Mouse (Mus musculus): ENCODE results near the gene Slfn5. TPM values are rescaled to one million over a fixed set of nuclear protein-coding genes. Genes with fewer than 3 reads are reported as not detected.
A peak's percentile ranks its signal among the peaks of the same experiment; 100 is the strongest.
"Not testable (repeated sequence)": the region's sequence is repeated elsewhere in the genome, so short reads cannot be mapped to it uniquely, and the experiment has no call there.

Gene Slfn5
- polyA plus RNA-seq, 1 experiment from 2014 or later, result 0.86 TPM

DNA sequence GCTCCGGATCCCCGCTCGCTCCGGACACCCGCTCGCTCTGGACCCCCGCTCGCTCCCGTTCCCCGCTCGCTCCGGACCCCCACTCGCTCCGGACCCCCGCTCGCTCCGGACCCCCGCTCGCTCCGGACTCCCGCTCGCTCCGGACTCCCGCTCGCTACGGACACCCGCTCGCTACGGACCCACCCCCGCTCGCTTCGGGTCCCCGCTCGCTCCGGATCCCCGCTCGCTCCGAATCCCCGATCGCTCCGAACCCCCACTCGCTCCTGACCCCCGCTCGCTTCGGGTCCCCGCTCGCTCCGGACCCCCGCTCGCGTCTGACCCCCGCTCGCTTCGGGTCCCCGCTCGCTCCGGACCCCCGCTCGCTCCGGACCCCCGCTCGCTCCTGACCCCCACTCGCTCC lies 20.0 kb upstream of the Slfn5 start:
- not testable (repeated sequence) for H3K27ac ChIP-seq (ENCODE audit: low read depth, low read length); ATAC-seq (ENCODE audit: insufficient read depth, low FRiP score, low TSS enrichment); H3K9me3 ChIP-seq (ENCODE audit: control insufficient read depth, low read length); H3K4me1 ChIP-seq (ENCODE audit: control insufficient read depth, insufficient read depth, low read length); H3K36me3 ChIP-seq (ENCODE audit: control insufficient read depth, insufficient read depth, low read length); DNase-seq (ENCODE audit: low spot score)
- 0 out of 2 replicates have a peak overlapping the region, but pooled peaks have one; percentile 6 for H3K9ac ChIP-seq (ENCODE audit: low read length)
- peak overlapping the region; percentile 94 for H3K4me2 ChIP-seq (ENCODE audit: low read depth)
- under 1% methylated on average over 33 of the region's 63 CpGs for WGBS
- H3K27me3 ChIP-seq (ENCODE audit: control insufficient read depth, insufficient read depth, low read length), result peaks cover 53% of the 10 kb centered on the region
- peak overlapping the region; percentile 46 for H3K4me3 ChIP-seq (ENCODE audit: low read depth, low read length)

DNA sequence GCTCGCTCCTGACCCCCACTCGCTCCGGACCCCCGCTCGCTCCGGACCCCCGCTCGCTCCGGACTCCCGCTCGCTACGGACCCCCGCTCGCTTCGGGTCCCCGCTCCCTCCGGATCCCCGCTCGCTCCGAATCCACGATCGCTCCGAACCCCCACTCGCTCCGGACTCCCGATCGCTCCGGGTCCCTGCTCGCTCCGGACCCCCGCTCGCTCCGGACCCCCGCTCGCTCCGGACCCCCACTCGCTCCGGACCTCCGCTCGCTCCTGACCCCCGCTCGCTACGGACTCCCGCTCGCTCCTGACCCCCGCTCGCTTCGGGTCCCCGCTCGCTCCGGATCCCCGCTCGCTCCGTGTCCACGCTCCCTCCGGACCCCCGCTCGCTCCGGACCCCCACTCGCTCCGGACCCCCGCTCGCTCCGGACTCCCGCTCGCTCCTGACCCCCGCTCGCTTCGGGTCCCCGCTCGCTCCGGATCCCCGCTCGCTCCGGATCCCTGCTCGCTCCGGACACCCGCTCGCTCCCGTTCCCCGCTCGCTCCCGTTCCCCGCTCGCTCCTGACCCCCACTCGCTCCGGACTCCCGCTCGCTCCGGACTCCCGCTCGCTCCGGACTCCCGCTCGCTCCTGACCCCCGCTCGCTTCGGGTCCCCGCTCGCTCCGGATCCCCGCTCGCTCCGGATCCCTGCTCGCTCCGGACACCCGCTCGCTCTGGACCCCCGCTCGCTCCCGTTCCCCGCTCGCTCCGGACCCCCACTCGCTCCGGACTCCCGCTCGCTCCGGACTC lies 19.3 kb upstream of the Slfn5 start:
- H3K27me3 ChIP-seq (ENCODE audit: control insufficient read depth, insufficient read depth, low read length), result peaks cover 57% of the 10 kb centered on the region
- not testable (repeated sequence) for H3K4me1 ChIP-seq (ENCODE audit: control insufficient read depth, insufficient read depth, low read length); H3K9me3 ChIP-seq (ENCODE audit: control insufficient read depth, low read length); H3K27ac ChIP-seq (ENCODE audit: low read depth, low read length); DNase-seq (ENCODE audit: low spot score); H3K36me3 ChIP-seq (ENCODE audit: control insufficient read depth, insufficient read depth, low read length); ATAC-seq (ENCODE audit: insufficient read depth, low FRiP score, low TSS enrichment)
- H3K4me3 ChIP-seq (ENCODE audit: low read depth, low read length), result peak overlapping the region; percentile 46
- WGBS, result 0% methylated on average over 59 of the region's 119 CpGs
- H3K4me2 ChIP-seq (ENCODE audit: low read depth), result peak overlapping the region; percentile 94
- 0 out of 2 replicates have a peak overlapping the region, but pooled peaks have one; percentile 6 for H3K9ac ChIP-seq (ENCODE audit: low read length)

DNA sequence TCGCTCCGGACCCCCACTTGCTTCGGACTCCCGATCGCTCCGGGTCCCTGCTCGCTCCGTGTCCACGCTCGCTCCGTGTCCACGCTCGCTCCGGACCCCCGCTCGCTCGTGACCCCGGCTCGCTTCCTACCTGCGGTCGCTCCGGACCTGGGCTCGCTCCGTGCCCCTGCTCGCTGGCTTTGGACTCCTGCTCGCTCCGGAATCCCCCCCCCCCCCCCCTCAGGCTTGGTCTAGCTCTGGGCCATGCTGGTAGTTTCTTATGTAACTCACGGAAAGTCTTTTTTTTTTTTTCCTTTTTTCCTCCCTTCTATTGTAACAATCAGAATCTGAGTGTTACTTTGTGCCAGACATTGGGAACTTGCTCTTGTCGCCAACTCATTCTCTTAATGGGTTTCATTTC lies 18.0 kb upstream of the Slfn5 start:
- no peak overlapping the region for H3K9ac ChIP-seq (ENCODE audit: low read length)
- no peaks in the 10 kb centered on the region for H3K9me3 ChIP-seq (ENCODE audit: control insufficient read depth, low read length)
- no peak for ATAC-seq (ENCODE audit: insufficient read depth, low FRiP score, low TSS enrichment)
- no peak overlapping the region for H3K27ac ChIP-seq (ENCODE audit: low read depth, low read length)
- H3K36me3 ChIP-seq (ENCODE audit: control insufficient read depth, insufficient read depth, low read length), result no peaks in the 10 kb centered on the region
- DNase-seq (ENCODE audit: low spot score), result no peak
- no peaks in the 10 kb centered on the region; the same call in 1 of the 2 replicates for H3K4me1 ChIP-seq (ENCODE audit: control insufficient read depth, insufficient read depth, low read length)
- peak overlapping the region; percentile 94 for H3K4me2 ChIP-seq (ENCODE audit: low read depth)
- WGBS, result 1% methylated on average over 29 of the region's 29 CpGs
- peaks cover 63% of the 10 kb centered on the region for H3K27me3 ChIP-seq (ENCODE audit: control insufficient read depth, insufficient read depth, low read length)
- peak overlapping the region; percentile 46 for H3K4me3 ChIP-seq (ENCODE audit: low read depth, low read length)

DNA sequence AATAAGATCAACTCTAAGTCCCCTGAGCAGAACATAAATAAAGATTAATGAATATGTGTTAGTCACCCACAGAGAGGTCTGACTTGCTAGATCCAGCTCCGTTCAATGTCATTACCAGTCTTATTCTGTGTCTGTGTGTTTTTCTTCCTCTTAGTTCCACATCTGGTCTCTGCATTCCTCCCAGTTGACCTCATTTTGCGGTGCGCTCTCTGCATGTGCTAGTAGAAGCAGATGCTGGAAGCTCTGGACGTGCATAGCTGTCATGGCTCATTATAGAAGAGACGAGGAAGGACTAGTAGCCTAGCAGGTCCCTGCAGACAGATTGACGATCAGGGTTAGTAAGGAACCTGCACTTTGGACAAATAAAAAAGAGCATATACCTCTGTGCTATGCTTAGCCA lies 7.8 kb upstream of the Slfn5 start:
- WGBS, result 46% methylated on average over 6 of the region's 6 CpGs
- no peaks in the 10 kb centered on the region for H3K36me3 ChIP-seq (ENCODE audit: control insufficient read depth, insufficient read depth, low read length)

GRCm38 (mm10) chr11:82945636-82946035 lies 5.5 kb upstream of the Slfn5 start:
- ATAC-seq (ENCODE audit: insufficient read depth, low FRiP score, low TSS enrichment) (no peak), DNase-seq (ENCODE audit: low spot score) (no peak)
- Histone ChIP-seq H3K4me1 (ENCODE audit: control insufficient read depth, insufficient read depth, low read length) (no peaks in the 10 kb centered on the region), H3K9me3 (ENCODE audit: control insufficient read depth, low read length) (no peaks in the 10 kb centered on the region), H3K27ac (ENCODE audit: low read depth, low read length) (no peak overlapping the region), H3K27me3 (ENCODE audit: control insufficient read depth, insufficient read depth, low read length) (peaks cover 5% of the 10 kb centered on the region; the same call in 1 of the 2 replicates), H3K36me3 (ENCODE audit: control insufficient read depth, insufficient read depth, low read length) (no peaks in the 10 kb centered on the region), H3K4me2 (ENCODE audit: low read depth) (no peak overlapping the region), H3K9ac (ENCODE audit: low read length) (no peak overlapping the region), H3K4me3 (ENCODE audit: low read depth, low read length) (no peak overlapping the region)
- 79% methylated on average over 2 of the region's 2 CpGs for WGBS

More for the DNA sequence above, 7.8 kb upstream of the Slfn5 start:
- no peak overlapping the region for H3K9ac ChIP-seq (ENCODE audit: low read length)
- no peaks in the 10 kb centered on the region for H3K9me3 ChIP-seq (ENCODE audit: control insufficient read depth, low read length)
- H3K4me3 ChIP-seq (ENCODE audit: low read depth, low read length), result no peak overlapping the region
- DNase-seq (ENCODE audit: low spot score), result no peak
- H3K4me1 ChIP-seq (ENCODE audit: control insufficient read depth, insufficient read depth, low read length), result no peaks in the 10 kb centered on the region
- no peaks in the 10 kb centered on the region for H3K27me3 ChIP-seq (ENCODE audit: control insufficient read depth, insufficient read depth, low read length)
- no peak overlapping the region for H3K27ac ChIP-seq (ENCODE audit: low read depth, low read length)
- H3K4me2 ChIP-seq (ENCODE audit: low read depth), result no peak overlapping the region
- no peak for ATAC-seq (ENCODE audit: insufficient read depth, low FRiP score, low TSS enrichment)

- DNase-seq (ENCODE audit: low spot score) (no peak), ATAC-seq (ENCODE audit: insufficient read depth, low FRiP score, low TSS enrichment) (no peak)
- 42% methylated on average over 4 of the region's 4 CpGs for WGBS
- peaks cover 23% of the 10 kb centered on the region for H3K27me3 ChIP-seq (ENCODE audit: control insufficient read depth, insufficient read depth, low read length)
- no peak overlapping the region for H3K27ac ChIP-seq (ENCODE audit: low read depth, low read length)
- H3K36me3 ChIP-seq (ENCODE audit: control insufficient read depth, insufficient read depth, low read length), result no peaks in the 10 kb centered on the region
- no peak overlapping the region for H3K4me2 ChIP-seq (ENCODE audit: low read depth)
- no peak overlapping the region for H3K9ac ChIP-seq (ENCODE audit: low read length)
- H3K4me1 ChIP-seq (ENCODE audit: control insufficient read depth, insufficient read depth, low read length), result peaks cover 2% of the 10 kb centered on the region; the same call in 1 of the 2 replicates
- no peak overlapping the region for H3K4me3 ChIP-seq (ENCODE audit: low read depth, low read length)
- no peaks in the 10 kb centered on the region for H3K9me3 ChIP-seq (ENCODE audit: control insufficient read depth, low read length)
These were observed 3.7 kb upstream of the Slfn5 start for GRCm38 (mm10) chr11:82947457-82947856.

- Histone ChIP-seq H3K36me3 (ENCODE audit: control insufficient read depth, insufficient read depth, low read length) (no peaks in the 10 kb centered on the region), H3K9ac (ENCODE audit: low read length) (no peak overlapping the region), H3K27me3 (ENCODE audit: control insufficient read depth, insufficient read depth, low read length) (peaks cover 30% of the 10 kb centered on the region), H3K27ac (ENCODE audit: low read depth, low read length) (no peak overlapping the region), H3K9me3 (ENCODE audit: control insufficient read depth, low read length) (no peaks in the 10 kb centered on the region), H3K4me2 (ENCODE audit: low read depth) (no peak overlapping the region), H3K4me3 (ENCODE audit: low read depth, low read length) (no peak overlapping the region), H3K4me1 (ENCODE audit: control insufficient read depth, insufficient read depth, low read length) (peaks cover 2% of the 10 kb centered on the region; the same call in 1 of the 2 replicates)
- ATAC-seq (ENCODE audit: insufficient read depth, low FRiP score, low TSS enrichment) (no peak), DNase-seq (ENCODE audit: low spot score) (no peak)
- 82% methylated on average over 9 of the region's 9 CpGs for WGBS
These were observed 2.1 kb upstream of the Slfn5 start for GRCm38 (mm10) chr11:82949036-82949435.

GRCm38 (mm10) chr11:82951865-82952611 lies 889 bp downstream of the Slfn5 start:
- peak overlapping the region; percentile 28 for H3K4me2 ChIP-seq (ENCODE audit: low read depth)
- ATAC-seq (ENCODE audit: insufficient read depth, low FRiP score, low TSS enrichment), result no peak
- 8% methylated on average over 28 of the region's 28 CpGs for WGBS
- H3K36me3 ChIP-seq (ENCODE audit: control insufficient read depth, insufficient read depth, low read length), result no peaks in the 10 kb centered on the region
- peaks cover 30% of the 10 kb centered on the region for H3K27me3 ChIP-seq (ENCODE audit: control insufficient read depth, insufficient read depth, low read length)
- peaks cover 2% of the 10 kb centered on the region; the same call in 1 of the 2 replicates for H3K4me1 ChIP-seq (ENCODE audit: control insufficient read depth, insufficient read depth, low read length)
- DNase-seq (ENCODE audit: low spot score), result no peak
- H3K9me3 ChIP-seq (ENCODE audit: control insufficient read depth, low read length), result no peaks in the 10 kb centered on the region
- no peak overlapping the region for H3K9ac ChIP-seq (ENCODE audit: low read length)
- no peak overlapping the region for H3K27ac ChIP-seq (ENCODE audit: low read depth, low read length)
- H3K4me3 ChIP-seq (ENCODE audit: low read depth, low read length), result no peak overlapping the region
